Mouse (Mus musculus) heart, embryonic 13.5 days (tissue): Measurements from ENCODE around the gene Oard1. TPM values are rescaled to one million over a fixed set of nuclear protein-coding genes. Genes with fewer than 3 reads are reported as not detected.

Experiments
- ATAC-seq: fragments of 200-750 bp; cut with Nextera tagmentation; 2 replicates; pipeline ENCODE4 v1.8.0; 2017; ENCODE audit warnings: moderate TSS enrichment; ENCODE audit not compliant: insufficient number of reproducible peaks, low FRiP score, low TSS enrichment; ENCODE audit errors: extremely low read depth
- H3K27ac ChIP-seq: fragments of 300-500 bp; sonication (generic); replicated peaks from 2 replicates; pipeline ENCODE4 v1.5.1; 2015; ENCODE audit warnings: moderate library complexity, mild to moderate bottlenecking, inconsistent platforms
- H3K27me3 ChIP-seq: fragments of 300-500 bp; sonication (generic); replicated peaks from 2 replicates; pipeline ENCODE4 v1.6.1; 2015; ENCODE audit warnings: mild to moderate bottlenecking, inconsistent platforms
- H3K36me3 ChIP-seq: fragments of 300-500 bp; sonication (generic); 2 replicates; pipeline ENCODE4 v1.6.1; 2015; ENCODE audit warnings: mild to moderate bottlenecking, inconsistent platforms
- H3K4me1 ChIP-seq: fragments of 300-500 bp; sonication (generic); 2 replicates; pipeline ENCODE4 v1.6.1; 2015; ENCODE audit warnings: inconsistent platforms
- H3K4me2 ChIP-seq: fragments of 300-500 bp; sonication (generic); 2 replicates; pipeline ENCODE4 v1.6.1; 2015; ENCODE audit warnings: inconsistent platforms, mild to moderate bottlenecking, moderate library complexity
- H3K4me3 ChIP-seq: fragments of 300-500 bp; sonication (generic); 2 replicates; pipeline ENCODE4 v1.5.1; 2015; ENCODE audit warnings: moderate library complexity, mild to moderate bottlenecking, inconsistent platforms
- H3K9ac ChIP-seq: fragments of 300-500 bp; sonication (generic); 2 replicates; pipeline ENCODE4 v1.6.1; 2015; ENCODE audit warnings: inconsistent platforms, mild to moderate bottlenecking, moderate library complexity
- H3K9me3 ChIP-seq: fragments of 300-500 bp; sonication (generic); 2 replicates; pipeline ENCODE4 v1.6.1; 2016; ENCODE audit warnings: inconsistent platforms
- WGBS: fragments of 180-500 bp; shearing (Covaris S2); methylation state at CpG from one replicate; pipeline ENCODE4 v1.1.7; 2015; ENCODE audit warnings: mixed read lengths; 5-methylcytosine and 5-hydroxymethylcytosine counted together
- polyA plus RNA-seq: library from polyadenylated mRNA; unstranded; fragments of >200 nt; fragmentation: Nextera tagmentation; extraction: Ambion mirVana; gene quantifications from 2 replicates; pipeline ENCODE4 v1.2.1, GENCODE M21; 2015

Gene Oard1
- polyA plus RNA-seq, 1 experiment from 2014 or later = 44.3 TPM

DNA sequence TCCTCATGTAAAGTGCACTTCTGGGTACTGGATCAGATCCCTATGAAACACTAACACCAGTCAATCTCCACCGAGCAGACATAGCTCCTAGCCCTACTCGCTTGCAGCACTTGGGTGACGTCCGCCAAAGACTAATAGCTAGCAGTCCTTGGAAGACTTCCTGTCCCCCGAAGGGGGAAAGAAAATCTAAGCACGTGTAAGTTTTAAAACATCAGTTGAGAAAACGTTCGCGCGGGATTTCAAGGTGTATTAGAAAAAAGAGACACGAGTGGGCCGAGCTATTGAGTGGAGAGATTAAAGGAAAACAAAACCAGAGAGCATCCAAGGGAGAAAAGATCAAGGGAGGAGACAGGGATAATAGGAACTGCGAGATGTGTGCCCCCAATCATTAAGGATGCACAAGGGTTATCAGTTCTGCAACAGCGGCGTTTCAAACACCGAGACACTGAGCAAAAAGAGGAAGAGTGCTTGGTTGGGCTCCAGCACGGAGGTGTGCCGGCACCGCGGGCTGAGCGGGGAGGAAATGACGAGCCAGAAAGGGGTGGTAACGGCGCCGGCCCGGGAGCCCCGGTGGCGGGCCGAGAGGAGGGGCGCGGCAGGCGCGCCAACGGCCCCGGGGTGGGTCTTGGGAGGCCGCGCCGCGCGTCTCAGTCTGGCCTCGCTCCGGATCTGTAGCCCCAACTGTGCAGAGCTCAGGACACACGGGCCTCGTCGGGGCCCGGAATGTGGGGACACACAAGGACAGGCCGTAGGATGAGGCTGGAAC lies 1.1 kb upstream of the Oard1 start:
- peak overlapping the region; percentile 100 for H3K27ac ChIP-seq
- H3K27me3 ChIP-seq = no peaks in the 10 kb centered on the region

DNA sequence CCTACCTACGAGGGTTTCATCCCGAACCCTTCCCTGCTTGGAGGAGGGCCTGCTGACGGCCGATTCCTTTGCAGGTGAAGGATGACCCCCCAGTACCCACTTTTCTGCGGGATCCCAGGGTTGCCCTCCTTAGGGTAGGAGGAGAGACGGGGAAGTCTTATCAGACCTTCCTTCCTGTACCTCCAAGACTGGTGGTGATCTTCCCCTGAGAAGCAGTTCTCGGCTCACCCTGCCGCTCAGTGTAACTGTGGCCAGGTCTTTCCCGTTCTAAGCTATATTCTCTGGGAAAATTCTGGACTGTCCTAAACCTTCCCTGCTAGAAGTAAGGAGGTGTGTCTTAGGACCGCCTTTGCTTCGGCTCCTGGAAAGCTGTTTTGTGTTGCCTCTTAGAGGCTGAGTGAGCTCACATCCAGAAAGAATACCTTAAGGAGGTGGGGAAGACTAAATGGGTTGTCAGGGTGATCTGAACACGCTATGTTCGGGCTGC lies 528 bp downstream of the Oard1 start:
- Histone ChIP-seq H3K9ac (peak overlapping the region; percentile 87), H3K9me3 (no peaks in the 10 kb centered on the region), H3K4me3 (peak overlapping the region; percentile 91), H3K4me2 (peak overlapping the region; percentile 90), H3K4me1 (peaks cover 43% of the 10 kb centered on the region), H3K27me3 (no peaks in the 10 kb centered on the region), H3K36me3 (peaks cover 36% of the 10 kb centered on the region), H3K27ac (peak overlapping the region; percentile 99)
- under 1% methylated on average over 13 of the region's 13 CpGs for WGBS
- ATAC-seq = 0 out of 2 replicates have a peak, but pooled peaks have one; percentile 1

More for the DNA sequence above, 1.1 kb upstream of the Oard1 start:
- H3K4me1 ChIP-seq = peaks cover 47% of the 10 kb centered on the region
- H3K36me3 ChIP-seq = peaks cover 22% of the 10 kb centered on the region
- H3K9ac ChIP-seq = peak overlapping the region; percentile 99
- H3K9me3 ChIP-seq = no peaks in the 10 kb centered on the region
- H3K4me3 ChIP-seq = peak overlapping the region; percentile 91
- WGBS = 0% methylated on average over 46 of the region's 47 CpGs
- ATAC-seq = peak; percentile 12
- peak overlapping the region; percentile 85 for H3K4me2 ChIP-seq

DNA sequence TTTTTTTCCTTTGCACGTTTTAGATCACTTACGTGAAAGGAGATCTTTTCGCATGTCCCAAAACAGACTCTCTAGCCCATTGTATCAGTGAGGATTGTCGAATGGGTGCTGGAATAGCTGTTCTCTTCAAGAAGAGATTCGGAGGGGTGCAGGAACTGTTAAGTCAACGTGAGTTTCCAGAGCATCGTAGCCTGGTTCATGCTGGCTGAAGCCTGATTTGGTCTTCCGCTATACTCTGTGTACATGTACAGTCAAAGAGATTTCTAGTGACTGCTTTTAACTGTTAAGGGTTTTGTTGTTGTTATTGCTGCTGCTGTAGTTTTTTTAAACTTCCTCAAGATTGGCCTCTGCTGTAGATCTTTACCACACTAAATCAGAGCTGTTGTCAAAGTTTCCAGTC lies 1.4 kb downstream of the Oard1 start:
- H3K36me3 ChIP-seq = peaks cover 45% of the 10 kb centered on the region
- peaks cover 38% of the 10 kb centered on the region for H3K4me1 ChIP-seq
- peak overlapping the region; percentile 87 for H3K9ac ChIP-seq
- H3K4me3 ChIP-seq = peak overlapping the region; percentile 91
- H3K4me2 ChIP-seq = peak overlapping the region; percentile 90
- H3K27me3 ChIP-seq = no peaks in the 10 kb centered on the region
- H3K27ac ChIP-seq = peak overlapping the region; percentile 99
- 53% methylated on average over 8 of the region's 8 CpGs for WGBS
- no peak for ATAC-seq
- H3K9me3 ChIP-seq = no peaks in the 10 kb centered on the region

- H3K4me1 ChIP-seq = peaks cover 33% of the 10 kb centered on the region
- H3K9ac ChIP-seq = no peak overlapping the region
- 67% methylated on average over 7 of the region's 7 CpGs for WGBS
- no peak overlapping the region for H3K4me3 ChIP-seq
- no peaks in the 10 kb centered on the region for H3K9me3 ChIP-seq
- no peak overlapping the region for H3K4me2 ChIP-seq
- H3K27me3 ChIP-seq = no peaks in the 10 kb centered on the region
- peak overlapping the region; percentile 55 for H3K27ac ChIP-seq
- no peak for ATAC-seq
- peaks cover 88% of the 10 kb centered on the region for H3K36me3 ChIP-seq
Measured at GRCm38 (mm10) chr17:48416011-48416410, 6.2 kb downstream of the Oard1 start.

DNA sequence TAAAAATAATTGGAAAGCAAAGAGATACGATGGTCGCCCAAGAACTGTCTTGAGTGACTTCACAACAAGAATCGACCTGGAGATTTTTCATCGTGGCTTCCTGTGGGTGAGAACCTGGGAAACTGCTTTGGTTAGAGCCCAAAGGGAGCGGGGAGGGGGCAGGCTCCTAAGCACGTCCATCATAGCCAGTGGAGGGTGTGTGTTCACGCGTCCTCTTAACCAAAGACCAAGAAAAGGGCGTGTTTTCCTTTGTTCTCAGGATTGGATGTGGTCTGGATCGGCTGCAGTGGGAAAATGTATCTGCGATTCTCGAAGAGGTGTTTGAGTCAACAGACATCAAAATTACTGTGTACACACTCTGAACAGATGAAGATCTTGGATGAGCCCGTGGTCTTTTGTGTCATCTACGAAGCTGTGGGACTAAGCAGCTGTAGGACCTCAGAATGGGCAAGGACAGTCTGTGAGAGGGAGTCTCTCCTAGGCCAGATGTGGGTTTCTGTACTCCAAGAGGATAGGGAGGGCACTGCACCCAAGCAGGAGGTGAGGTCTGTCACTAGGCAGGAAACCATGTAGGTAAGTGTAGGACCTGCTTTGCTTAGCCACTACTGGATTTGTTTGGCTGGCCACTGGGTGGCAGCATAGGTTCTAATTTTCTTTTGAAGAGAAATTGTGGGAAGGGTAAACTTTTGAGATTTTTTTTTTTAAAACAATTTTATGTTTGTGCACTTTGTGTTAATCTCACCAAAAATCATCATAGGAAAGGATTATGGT lies 6.8 kb downstream of the Oard1 start:
- Histone ChIP-seq H3K4me2 (no peak overlapping the region), H3K9me3 (no peaks in the 10 kb centered on the region), H3K4me1 (peaks cover 27% of the 10 kb centered on the region), H3K27ac (peak overlapping the region; percentile 55), H3K27me3 (no peaks in the 10 kb centered on the region), H3K9ac (no peak overlapping the region), H3K4me3 (no peak overlapping the region), H3K36me3 (peaks cover 94% of the 10 kb centered on the region)
- 80% methylated on average over 14 of the region's 14 CpGs for WGBS
- ATAC-seq = no peak

DNA sequence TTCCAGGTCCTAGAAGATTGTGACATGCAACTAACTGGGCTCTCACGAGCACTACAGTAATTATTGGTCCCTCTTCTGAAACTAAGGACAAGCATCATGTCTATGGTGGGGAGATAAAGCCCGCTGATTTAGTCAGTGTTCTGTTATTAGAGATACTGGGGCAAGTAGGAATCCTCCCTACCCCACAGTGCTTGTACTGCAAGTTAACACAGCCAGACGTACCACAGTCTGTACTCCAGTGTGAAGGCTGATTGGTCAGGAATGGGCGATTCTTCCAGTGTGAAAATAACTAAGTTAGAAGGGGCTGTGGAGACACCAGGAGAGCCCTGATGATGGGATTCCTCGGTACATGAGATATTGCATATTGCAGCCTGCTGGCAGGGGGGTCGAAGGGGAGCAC lies 7.7 kb downstream of the Oard1 start:
- ATAC-seq = no peak
- H3K4me2 ChIP-seq = no peak overlapping the region
- H3K9ac ChIP-seq = no peak overlapping the region; the same call in 1 of the 2 replicates
- peaks cover 96% of the 10 kb centered on the region for H3K36me3 ChIP-seq
- 62% methylated on average over 6 of the region's 6 CpGs for WGBS
- H3K27ac ChIP-seq = peak overlapping the region; percentile 57
- no peak overlapping the region for H3K4me3 ChIP-seq
- peaks cover 21% of the 10 kb centered on the region for H3K4me1 ChIP-seq
- H3K9me3 ChIP-seq = no peaks in the 10 kb centered on the region
- no peaks in the 10 kb centered on the region for H3K27me3 ChIP-seq

DNA sequence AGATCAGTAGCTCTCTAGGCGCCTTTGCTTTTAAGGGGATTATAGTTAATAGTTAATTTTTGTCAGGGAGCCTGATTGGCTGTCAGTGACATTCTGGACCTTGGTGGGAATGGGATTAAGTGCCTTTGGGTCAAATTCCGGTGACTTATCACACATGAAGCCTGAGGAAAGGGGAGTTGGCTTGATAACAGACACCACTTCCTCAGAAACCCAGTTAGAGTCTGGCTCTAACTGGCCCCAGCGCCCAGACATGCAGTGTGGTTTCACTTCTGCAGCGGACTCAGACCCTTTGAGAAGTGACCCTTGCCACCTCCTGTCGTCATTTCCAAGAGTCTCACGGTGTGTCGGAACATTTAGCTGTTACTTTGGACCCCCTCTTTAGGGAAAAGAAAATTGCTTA lies 8.4 kb downstream of the Oard1 start:
- WGBS = 30% methylated on average over 7 of the region's 7 CpGs
- ATAC-seq = no peak
- Histone ChIP-seq H3K4me2 (peak overlapping the region; percentile 46), H3K4me3 (peak overlapping the region; percentile 8; the same call in 1 of the 2 replicates), H3K36me3 (peaks cover 98% of the 10 kb centered on the region), H3K27me3 (no peaks in the 10 kb centered on the region), H3K9ac (peak overlapping the region; percentile 34; the same call in 1 of the 2 replicates), H3K9me3 (no peaks in the 10 kb centered on the region), H3K27ac (peak overlapping the region; percentile 57), H3K4me1 (peaks cover 26% of the 10 kb centered on the region)

DNA sequence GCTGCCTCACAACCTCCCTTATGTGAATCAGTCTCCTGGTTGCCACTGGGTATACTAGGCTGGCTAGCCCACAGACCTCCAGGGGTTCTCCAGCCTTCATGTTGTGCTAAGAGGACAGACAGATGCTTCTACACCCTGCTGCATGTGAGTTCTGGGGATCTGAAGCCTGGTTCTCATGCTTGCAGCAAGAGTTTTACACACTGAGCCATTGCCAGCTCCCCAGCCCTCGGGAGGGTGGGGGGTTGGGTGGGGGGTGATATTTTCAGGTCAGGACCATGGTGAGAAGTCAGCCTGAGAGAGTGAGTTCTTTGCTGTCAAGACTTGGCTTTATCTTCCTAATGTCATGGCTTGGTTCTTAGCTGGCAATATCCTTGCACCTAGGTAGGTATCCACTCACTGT lies 9.0 kb downstream of the Oard1 start:
- no peaks in the 10 kb centered on the region for H3K27me3 ChIP-seq
- 56% methylated on average over 1 of the region's 1 CpGs for WGBS
- no peak for ATAC-seq
- H3K36me3 ChIP-seq = peaks cover 98% of the 10 kb centered on the region
- H3K9me3 ChIP-seq = no peaks in the 10 kb centered on the region
- H3K4me3 ChIP-seq = no peak overlapping the region
- H3K4me1 ChIP-seq = peaks cover 32% of the 10 kb centered on the region
- H3K27ac ChIP-seq = peak overlapping the region; percentile 57
- 0 out of 2 replicates have a peak overlapping the region, but pooled peaks have one; percentile 0 for H3K9ac ChIP-seq
- H3K4me2 ChIP-seq = peak overlapping the region; percentile 46

- Histone ChIP-seq H3K27me3 (no peaks in the 10 kb centered on the region), H3K9ac (no peak overlapping the region), H3K36me3 (peaks cover 98% of the 10 kb centered on the region), H3K4me1 (peaks cover 39% of the 10 kb centered on the region), H3K27ac (no peak overlapping the region), H3K4me3 (no peak overlapping the region), H3K9me3 (no peaks in the 10 kb centered on the region), H3K4me2 (no peak overlapping the region)
- 58% methylated on average over 2 of the region's 2 CpGs for WGBS
- ATAC-seq = no peak
Measured at GRCm38 (mm10) chr17:48419571-48419970, 9.8 kb downstream of the Oard1 start.

GRCm38 (mm10) chr17:48424237-48424636 lies 14.4 kb downstream of the Oard1 start:
- Histone ChIP-seq H3K9ac (no peak overlapping the region), H3K27me3 (no peaks in the 10 kb centered on the region), H3K9me3 (no peaks in the 10 kb centered on the region), H3K4me3 (no peak overlapping the region), H3K27ac (no peak overlapping the region), H3K4me2 (no peak overlapping the region), H3K4me1 (peaks cover 64% of the 10 kb centered on the region), H3K36me3 (peaks cover 62% of the 10 kb centered on the region)
- ATAC-seq = no peak
- 84% methylated on average over 9 of the region's 9 CpGs for WGBS

GRCm38 (mm10) chr17:48425823-48426612 lies 16.2 kb downstream of the Oard1 start:
- Histone ChIP-seq H3K4me1 (peaks cover 79% of the 10 kb centered on the region), H3K4me3 (peak overlapping the region; percentile 10; the same call in 1 of the 2 replicates), H3K9me3 (no peaks in the 10 kb centered on the region), H3K36me3 (peaks cover 48% of the 10 kb centered on the region), H3K4me2 (peak overlapping the region; percentile 47), H3K9ac (peak overlapping the region; percentile 63), H3K27ac (peak overlapping the region; percentile 79), H3K27me3 (no peaks in the 10 kb centered on the region)
- ATAC-seq = no peak
- WGBS = 23% methylated on average over 9 of the region's 9 CpGs
